In the genomic region with DNA sequence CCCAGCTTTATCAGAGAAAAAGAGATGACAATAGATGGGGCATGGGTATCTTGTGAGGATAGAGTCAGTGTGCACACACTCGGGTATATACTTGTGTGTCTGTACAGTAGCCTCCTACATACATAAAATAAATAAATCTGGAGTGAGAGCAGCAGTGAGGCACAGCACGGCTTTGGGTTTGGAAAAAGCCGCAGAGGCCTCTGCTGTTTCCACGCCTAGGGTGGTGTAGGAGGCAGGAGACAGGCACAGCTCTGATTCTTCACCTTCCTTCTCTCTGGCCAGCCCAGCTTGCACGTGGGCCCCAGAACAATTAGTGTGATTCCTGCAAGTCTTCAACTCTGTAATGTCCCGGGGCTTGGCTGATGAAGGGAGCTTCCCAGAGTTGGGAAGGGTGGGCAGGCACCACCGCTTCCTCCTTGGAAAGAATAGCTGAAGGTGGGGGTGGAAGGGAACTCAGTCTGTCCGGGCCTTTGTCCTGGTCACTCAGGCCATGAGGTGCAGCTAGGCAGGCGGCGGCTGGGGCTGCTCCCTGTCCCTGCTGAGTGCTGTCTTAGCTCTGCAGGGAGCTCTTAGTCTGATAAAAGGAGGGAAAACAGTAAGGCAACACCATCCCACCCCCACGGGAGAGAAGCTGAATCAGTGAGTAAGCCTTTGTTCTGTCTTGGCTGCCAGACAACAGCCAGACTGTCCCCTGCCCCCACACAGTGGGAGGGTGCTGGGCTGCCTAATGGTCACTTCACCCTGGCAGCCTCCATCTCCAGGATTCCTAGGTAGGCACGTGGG, we compare ENCODE assay signal across 8 mouse cellular contexts. TPM values are rescaled to one million over a fixed set of nuclear protein-coding genes. Genes with fewer than 3 reads are reported as not detected.
DNase-seq lines count a peak whose midpoint lies in the region; ATAC-seq and TF ChIP-seq lines count a peak whose summit lies in the region.

No protein-coding gene starts in this region.

- 16% methylated on average over 12 of the region's 12 CpGs for WGBS in kidney, embryonic 15.5 days
- 6% methylated on average over 12 of the region's 12 CpGs for WGBS in forebrain, embryonic 16.5 days
- WGBS in hindbrain, postnatal 0 days = 6% methylated on average over 12 of the region's 12 CpGs
- 29% methylated on average over 12 of the region's 12 CpGs for WGBS in limb, embryonic 11.5 days

- no peak for TF ChIP-seq CTCF in hindbrain, postnatal 0 days (IDR thresholded peaks at IDR 0.05; ENCODE audit: low read depth)

- H3K9ac ChIP-seq in kidney, embryonic 15.5 days = 0 out of 2 replicates have a peak overlapping the region, but pooled peaks have one; percentile 10
- peak overlapping the region; percentile 43 for H3K9ac ChIP-seq in forebrain, embryonic 16.5 days (replicated peaks; ENCODE audit: low read depth, low read length)
- H3K9ac ChIP-seq in hindbrain, postnatal 0 days (replicated peaks; ENCODE audit: low read length) = no peak overlapping the region
- peak overlapping the region; percentile 13 for H3K9ac ChIP-seq in limb, embryonic 11.5 days (ENCODE audit: low read length)

- DNase-seq in kidney, adult 18-20 months = no peak
- DNase-seq in cerebellum, adult 18-20 months = peak; percentile 84 to 89
- DNase-seq in hindbrain, postnatal 0 days (ENCODE audit: low spot score) = peak; percentile 78
- DNase-seq in limb, embryonic 11.5 days (ENCODE audit: low spot score) = peak; percentile 39
- DNase-seq in ovary, adult 18-20 months (ENCODE audit: low spot score) = peak; percentile 41
- no peak for DNase-seq in spleen, postnatal 4 days (ENCODE audit: low spot score in 2 of 2)

- no peaks in the 10 kb centered on the region for H3K9me3 ChIP-seq in kidney, embryonic 15.5 days (replicated peaks)
- H3K9me3 ChIP-seq in forebrain, embryonic 16.5 days (ENCODE audit: control insufficient read depth, low read length) = no peaks in the 10 kb centered on the region
- H3K9me3 ChIP-seq in hindbrain, postnatal 0 days (ENCODE audit: low read length) = no peaks in the 10 kb centered on the region
- H3K9me3 ChIP-seq in limb, embryonic 11.5 days (ENCODE audit: control insufficient read depth, low read length) = no peaks in the 10 kb centered on the region

- H3K36me3 ChIP-seq in kidney, embryonic 15.5 days = peaks cover 6% of the 10 kb centered on the region; the same call in 1 of the 2 replicates
- H3K36me3 ChIP-seq in forebrain, embryonic 16.5 days (ENCODE audit: control insufficient read depth, insufficient read depth) = peaks cover 10% of the 10 kb centered on the region; the same call in 1 of the 2 replicates
- H3K36me3 ChIP-seq in hindbrain, postnatal 0 days (ENCODE audit: insufficient read depth, low read length) = peaks cover 22% of the 10 kb centered on the region
- H3K36me3 ChIP-seq in limb, embryonic 11.5 days (ENCODE audit: control insufficient read depth, insufficient read depth, low read length) = no peaks in the 10 kb centered on the region

- H3K27ac ChIP-seq in kidney, embryonic 15.5 days = peak overlapping the region; percentile 75
- H3K27ac ChIP-seq in forebrain, embryonic 16.5 days (ENCODE audit: low read length) = peak overlapping the region; percentile 68
- H3K27ac ChIP-seq in hindbrain, postnatal 0 days = peak overlapping the region; percentile 82
- H3K27ac ChIP-seq in limb, embryonic 11.5 days (replicated peaks; ENCODE audit: low read depth, low read length) = no peak overlapping the region; the same call in 1 of the 2 replicates

- H3K4me2 ChIP-seq in kidney, embryonic 15.5 days = no peak overlapping the region
- no peak overlapping the region for H3K4me2 ChIP-seq in forebrain, embryonic 16.5 days (ENCODE audit: low read length)
- H3K4me2 ChIP-seq in hindbrain, postnatal 0 days (ENCODE audit: low read depth, low read length) = no peak overlapping the region
- no peak overlapping the region for H3K4me2 ChIP-seq in limb, embryonic 11.5 days (ENCODE audit: low read depth, severe bottlenecking)

- peaks cover 38% of the 10 kb centered on the region for H3K4me1 ChIP-seq in kidney, embryonic 15.5 days
- peaks cover 18% of the 10 kb centered on the region for H3K4me1 ChIP-seq in forebrain, embryonic 16.5 days (replicated peaks; ENCODE audit: control insufficient read depth, insufficient read depth, low read length)
- peaks cover 22% of the 10 kb centered on the region for H3K4me1 ChIP-seq in hindbrain, postnatal 0 days (ENCODE audit: insufficient read depth, low read length)
- H3K4me1 ChIP-seq in limb, embryonic 11.5 days (ENCODE audit: control insufficient read depth, insufficient read depth, low read length) = peaks cover 6% of the 10 kb centered on the region; the same call in 1 of the 2 replicates

- no peak overlapping the region for H3K4me3 ChIP-seq in kidney, embryonic 15.5 days (replicated peaks)
- H3K4me3 ChIP-seq in forebrain, embryonic 16.5 days (replicated peaks; ENCODE audit: low read length) = no peak overlapping the region
- H3K4me3 ChIP-seq in hindbrain, postnatal 0 days (ENCODE audit: low read length) = no peak overlapping the region
- H3K4me3 ChIP-seq in limb, embryonic 11.5 days (ENCODE audit: low read depth, low read length) = no peak overlapping the region

- no peaks in the 10 kb centered on the region for H3K27me3 ChIP-seq in kidney, embryonic 15.5 days
- no peaks in the 10 kb centered on the region for H3K27me3 ChIP-seq in forebrain, embryonic 16.5 days (replicated peaks; ENCODE audit: control insufficient read depth, insufficient read depth, low read length)
- no peaks in the 10 kb centered on the region for H3K27me3 ChIP-seq in hindbrain, postnatal 0 days (ENCODE audit: insufficient read depth, low read length)
- no peaks in the 10 kb centered on the region for H3K27me3 ChIP-seq in limb, embryonic 11.5 days (ENCODE audit: control insufficient read depth, insufficient read depth, low read length)

- ATAC-seq in kidney, embryonic 15.5 days (replicated peaks; ENCODE audit: low FRiP score) = peak; percentile 65
- ATAC-seq in forebrain, embryonic 16.5 days = peak; percentile 49
- ATAC-seq in hindbrain, postnatal 0 days = peak; percentile 82
- no peak for ATAC-seq in limb, embryonic 11.5 days (ENCODE audit: insufficient number of reproducible peaks, low FRiP score, low TSS enrichment, low read depth)

RNA-seq across cellular contexts. Expression of a gene that starts 7.2 kb away (rescaled TPM):
- polyA plus RNA-seq in kidney, embryonic 15.5 days (2015; fragmentation: Nextera tagmentation; extraction: Ambion mirVana) = 11.4 and 13.2 TPM in 2 replicates
- 36.1 and 41.8 TPM in 2 replicates for polyA plus RNA-seq in forebrain, embryonic 16.5 days (2015; fragmentation: Nextera tagmentation; extraction: Ambion mirVana)
- 34.3 and 40.9 TPM in 2 replicates for total RNA-seq in hindbrain, postnatal 0 days (2014; rRNA removed)
- polyA plus RNA-seq in hindbrain, postnatal 0 days (2015; fragmentation: Nextera tagmentation; extraction: Ambion mirVana) = 41.6 and 45.4 TPM in 2 replicates
- polyA plus RNA-seq in limb, embryonic 11.5 days (2014; fragmentation: Nextera tagmentation; extraction: Ambion mirVana) = 10.2 and 11.5 TPM in 2 replicates

RNA-seq across cellular contexts. Expression of a gene that starts 48.7 kb away (rescaled TPM):
- polyA plus RNA-seq in kidney, embryonic 15.5 days (2015; fragmentation: Nextera tagmentation; extraction: Ambion mirVana) = 57.3 and 60.4 TPM in 2 replicates
- 56.6 and 58.2 TPM in 2 replicates for polyA plus RNA-seq in forebrain, embryonic 16.5 days (2015; fragmentation: Nextera tagmentation; extraction: Ambion mirVana)
- total RNA-seq in hindbrain, postnatal 0 days (2014; rRNA removed) = 89.6 and 97.1 TPM in 2 replicates
- polyA plus RNA-seq in hindbrain, postnatal 0 days (2015; fragmentation: Nextera tagmentation; extraction: Ambion mirVana) = 38.8 and 40.4 TPM in 2 replicates
- 64.6 and 72.3 TPM in 2 replicates for polyA plus RNA-seq in limb, embryonic 11.5 days (2014; fragmentation: Nextera tagmentation; extraction: Ambion mirVana)

Comparison
In these comparisons a context has a peak if more than half of its experiments do, and no peak if none do; other contexts are left out.
1. DNase-seq: peak in cerebellum, adult 18-20 months (2 of 2), hindbrain, postnatal 0 days (single experiment), limb, embryonic 11.5 days (single experiment) and ovary, adult 18-20 months (single experiment); none in kidney, adult 18-20 months (single experiment) and spleen, postnatal 4 days (0 of 2).